Mouse (Mus musculus): ENCODE measurements around the gene Fignl2. TPM values are rescaled to one million over a fixed set of nuclear protein-coding genes. Genes with fewer than 3 reads are reported as not detected.

Gene Fignl2
- polyA plus RNA-seq, 1 experiment: 0.01 TPM

- peaks cover 94% of the 10 kb centered on the region for H3K27me3 ChIP-seq (ENCODE audit: control insufficient read depth, insufficient read depth, insufficient read length)
- H3K36me3 ChIP-seq (ENCODE audit: control insufficient read depth, insufficient read depth): no peaks in the 10 kb centered on the region
- no peak overlapping the region for H3ac ChIP-seq (ENCODE audit: control insufficient read depth, insufficient read length, low read depth)
- H3K79me2 ChIP-seq (ENCODE audit: control insufficient read depth, insufficient read depth): no peaks in the 10 kb centered on the region
- no peaks in the 10 kb centered on the region for H3K79me3 ChIP-seq (ENCODE audit: low read depth)
- no peak for TF ChIP-seq CTCF (IDR thresholded peaks at IDR 0.05; ENCODE audit: control insufficient read depth, insufficient read depth, insufficient read length)
- TF ChIP-seq CEBPB (IDR thresholded peaks at IDR 0.05; ENCODE audit: low read depth): no peak
- TF ChIP-seq MAX (IDR thresholded peaks at IDR 0.05): no peak
- no peak for TF ChIP-seq MYOG (IDR thresholded peaks at IDR 0.05; ENCODE audit: control insufficient read depth, extremely low read depth, insufficient read length)
- TF ChIP-seq FOSL1 (IDR thresholded peaks at IDR 0.05; ENCODE audit: insufficient read depth, low read length, poor library complexity, severe bottlenecking): no peak
- TF ChIP-seq MYOD1 (IDR thresholded peaks at IDR 0.05; ENCODE audit: control insufficient read depth, insufficient read length, low read depth): no peak
- TF ChIP-seq USF1 (IDR thresholded peaks at IDR 0.05; ENCODE audit: low read depth): no peak
- no peak overlapping the region for H3K4me3 ChIP-seq (ENCODE audit: insufficient read depth, poor library complexity, severe bottlenecking)
Observed at GRCm38 (mm10) chr15:101072736-101073135, 5.6 kb downstream of the Fignl2 start.

GRCm38 (mm10) chr15:101070762-101071161, 7.6 kb downstream of the Fignl2 start:
- Histone ChIP-seq H3K79me2 (ENCODE audit: control insufficient read depth, insufficient read depth) (no peaks in the 10 kb centered on the region), H3K36me3 (ENCODE audit: control insufficient read depth, insufficient read depth) (no peaks in the 10 kb centered on the region), H3K4me3 (ENCODE audit: insufficient read depth, poor library complexity, severe bottlenecking) (no peak overlapping the region), H3ac (ENCODE audit: control insufficient read depth, insufficient read length, low read depth) (no peak overlapping the region), H3K27me3 (ENCODE audit: control insufficient read depth, insufficient read depth, insufficient read length) (peaks cover 81% of the 10 kb centered on the region), H3K79me3 (ENCODE audit: low read depth) (no peaks in the 10 kb centered on the region)
- TF ChIP-seq MYOD1 (IDR thresholded peaks at IDR 0.05; ENCODE audit: control insufficient read depth, insufficient read length, low read depth) (no peak), MYOG (IDR thresholded peaks at IDR 0.05; ENCODE audit: control insufficient read depth, extremely low read depth, insufficient read length) (no peak), CTCF (IDR thresholded peaks at IDR 0.05; ENCODE audit: control insufficient read depth, insufficient read depth, insufficient read length) (no peak), CEBPB (IDR thresholded peaks at IDR 0.05; ENCODE audit: low read depth) (no peak), FOSL1 (IDR thresholded peaks at IDR 0.05; ENCODE audit: insufficient read depth, low read length, poor library complexity, severe bottlenecking) (no peak), MAX (IDR thresholded peaks at IDR 0.05) (no peak), USF1 (IDR thresholded peaks at IDR 0.05; ENCODE audit: low read depth) (no peak)

GRCm38 (mm10) chr15:101069641-101070190, 8.7 kb downstream of the Fignl2 start:
- TF ChIP-seq CTCF (IDR thresholded peaks at IDR 0.05; ENCODE audit: control insufficient read depth, insufficient read depth, insufficient read length): no peak
- no peak for TF ChIP-seq MYOG (IDR thresholded peaks at IDR 0.05; ENCODE audit: control insufficient read depth, extremely low read depth, insufficient read length)
- TF ChIP-seq USF1 (IDR thresholded peaks at IDR 0.05; ENCODE audit: low read depth): no peak
- TF ChIP-seq FOSL1 (IDR thresholded peaks at IDR 0.05; ENCODE audit: insufficient read depth, low read length, poor library complexity, severe bottlenecking): no peak
- no peak for TF ChIP-seq MYOD1 (IDR thresholded peaks at IDR 0.05; ENCODE audit: control insufficient read depth, insufficient read length, low read depth)
- no peak for TF ChIP-seq MAX (IDR thresholded peaks at IDR 0.05)
- no peak for TF ChIP-seq CEBPB (IDR thresholded peaks at IDR 0.05; ENCODE audit: low read depth)
- Histone ChIP-seq H3K4me3 (ENCODE audit: insufficient read depth, poor library complexity, severe bottlenecking) (no peak overlapping the region), H3K27me3 (ENCODE audit: control insufficient read depth, insufficient read depth, insufficient read length) (peaks cover 74% of the 10 kb centered on the region), H3K79me2 (ENCODE audit: control insufficient read depth, insufficient read depth) (no peaks in the 10 kb centered on the region), H3K79me3 (ENCODE audit: low read depth) (no peaks in the 10 kb centered on the region), H3K36me3 (ENCODE audit: control insufficient read depth, insufficient read depth) (no peaks in the 10 kb centered on the region), H3ac (ENCODE audit: control insufficient read depth, insufficient read length, low read depth) (no peak overlapping the region)

GRCm38 (mm10) chr15:101068671-101069070, 9.7 kb downstream of the Fignl2 start:
- Histone ChIP-seq H3K79me2 (ENCODE audit: control insufficient read depth, insufficient read depth) (no peaks in the 10 kb centered on the region), H3ac (ENCODE audit: control insufficient read depth, insufficient read length, low read depth) (no peak overlapping the region), H3K4me3 (ENCODE audit: insufficient read depth, poor library complexity, severe bottlenecking) (no peak overlapping the region), H3K36me3 (ENCODE audit: control insufficient read depth, insufficient read depth) (no peaks in the 10 kb centered on the region), H3K79me3 (ENCODE audit: low read depth) (no peaks in the 10 kb centered on the region), H3K27me3 (ENCODE audit: control insufficient read depth, insufficient read depth, insufficient read length) (peaks cover 68% of the 10 kb centered on the region)
- no peak for TF ChIP-seq USF1 (IDR thresholded peaks at IDR 0.05; ENCODE audit: low read depth)
- no peak for TF ChIP-seq MYOD1 (IDR thresholded peaks at IDR 0.05; ENCODE audit: control insufficient read depth, insufficient read length, low read depth)
- TF ChIP-seq FOSL1 (IDR thresholded peaks at IDR 0.05; ENCODE audit: insufficient read depth, low read length, poor library complexity, severe bottlenecking): no peak
- TF ChIP-seq CEBPB (IDR thresholded peaks at IDR 0.05; ENCODE audit: low read depth): no peak
- TF ChIP-seq MAX (IDR thresholded peaks at IDR 0.05): no peak
- TF ChIP-seq MYOG (IDR thresholded peaks at IDR 0.05; ENCODE audit: control insufficient read depth, extremely low read depth, insufficient read length): no peak
- no peak for TF ChIP-seq CTCF (IDR thresholded peaks at IDR 0.05; ENCODE audit: control insufficient read depth, insufficient read depth, insufficient read length)

GRCm38 (mm10) chr15:101068029-101068428, 10.3 kb downstream of the Fignl2 start:
- H3K4me3 ChIP-seq (ENCODE audit: insufficient read depth, poor library complexity, severe bottlenecking): no peak overlapping the region
- no peak overlapping the region for H3ac ChIP-seq (ENCODE audit: control insufficient read depth, insufficient read length, low read depth)
- no peaks in the 10 kb centered on the region for H3K79me3 ChIP-seq (ENCODE audit: low read depth)
- TF ChIP-seq FOSL1 (IDR thresholded peaks at IDR 0.05; ENCODE audit: insufficient read depth, low read length, poor library complexity, severe bottlenecking): no peak
- TF ChIP-seq CTCF (IDR thresholded peaks at IDR 0.05; ENCODE audit: control insufficient read depth, insufficient read depth, insufficient read length): no peak
- no peak for TF ChIP-seq MYOG (IDR thresholded peaks at IDR 0.05; ENCODE audit: control insufficient read depth, extremely low read depth, insufficient read length)
- TF ChIP-seq USF1 (IDR thresholded peaks at IDR 0.05; ENCODE audit: low read depth): no peak
- no peak for TF ChIP-seq MYOD1 (IDR thresholded peaks at IDR 0.05; ENCODE audit: control insufficient read depth, insufficient read length, low read depth)
- TF ChIP-seq MAX (IDR thresholded peaks at IDR 0.05): no peak
- no peak for TF ChIP-seq CEBPB (IDR thresholded peaks at IDR 0.05; ENCODE audit: low read depth)
- peaks cover 69% of the 10 kb centered on the region for H3K27me3 ChIP-seq (ENCODE audit: control insufficient read depth, insufficient read depth, insufficient read length)
- no peaks in the 10 kb centered on the region for H3K79me2 ChIP-seq (ENCODE audit: control insufficient read depth, insufficient read depth)
- H3K36me3 ChIP-seq (ENCODE audit: control insufficient read depth, insufficient read depth): no peaks in the 10 kb centered on the region
